Mouse (Mus musculus) MN1 (cell line): ENCODE results near the gene Fgf22.
A peak's percentile ranks its signal among the peaks of the same experiment; 100 is the strongest.

Experiments used
- DNase-seq: peaks from one replicate; pipeline ENCODE4 v3.0.0-alpha.2; 2016; ENCODE audit warnings: low spot score

Fgf22 gene

GRCm38 (mm10) chr10:79754856-79755516 is at the start of gene Fgf22:
Fgf22 (plus strand) TSS chr10:79755076.
- peak; percentile 82 for DNase-seq

- DNase-seq: no peak
Measured at GRCm38 (mm10) chr10:79705951-79706350, 48.9 kb upstream of the Fgf22 start.

- DNase-seq: no peak
Measured at GRCm38 (mm10) chr10:79706406-79707094, 48.3 kb upstream of the Fgf22 start.

GRCm38 (mm10) chr10:79707162-79707561 is 47.7 kb upstream of the Fgf22 start:
- DNase-seq: no peak

GRCm38 (mm10) chr10:79707759-79708158 is 47.1 kb upstream of the Fgf22 start:
- no peak for DNase-seq

- DNase-seq: no peak
Measured at GRCm38 (mm10) chr10:79708668-79709067, 46.2 kb upstream of the Fgf22 start.

GRCm38 (mm10) chr10:79709307-79709706 is 45.6 kb upstream of the Fgf22 start:
- peak; percentile 63 for DNase-seq

GRCm38 (mm10) chr10:79712029-79712428 is 42.8 kb upstream of the Fgf22 start:
- peak; percentile 71 for DNase-seq

- peak; percentile 93 for DNase-seq
Measured at GRCm38 (mm10) chr10:79712499-79713126, 42.3 kb upstream of the Fgf22 start.

GRCm38 (mm10) chr10:79713163-79713562 is 41.7 kb upstream of the Fgf22 start:
- DNase-seq: no peak

- DNase-seq: peak; percentile 89
Measured at GRCm38 (mm10) chr10:79714996-79715395, 39.9 kb upstream of the Fgf22 start.

- peak; percentile 62 for DNase-seq
Measured at GRCm38 (mm10) chr10:79716254-79716987, 38.5 kb upstream of the Fgf22 start, which contains the start of gene Hcn2. Hcn2 (plus strand) TSS chr10:79716634.

GRCm38 (mm10) chr10:79716988-79717355 is 37.9 kb upstream of the Fgf22 start:
- DNase-seq: peak; percentile 75

- peak; percentile 62 for DNase-seq
Measured at GRCm38 (mm10) chr10:79717640-79718357, 37.1 kb upstream of the Fgf22 start.

- no peak for DNase-seq
Measured at GRCm38 (mm10) chr10:79721089-79721488, 33.8 kb upstream of the Fgf22 start.

GRCm38 (mm10) chr10:79723047-79723446 is 31.8 kb upstream of the Fgf22 start:
- no peak for DNase-seq

GRCm38 (mm10) chr10:79723692-79724091 is 31.2 kb upstream of the Fgf22 start:
- no peak for DNase-seq

GRCm38 (mm10) chr10:79726090-79726489 is 28.8 kb upstream of the Fgf22 start:
- peak; percentile 74 for DNase-seq

- no peak for DNase-seq
Measured at GRCm38 (mm10) chr10:79728323-79729249, 26.3 kb upstream of the Fgf22 start.

- peak; percentile 75 for DNase-seq
Measured at GRCm38 (mm10) chr10:79729357-79729965, 25.4 kb upstream of the Fgf22 start.
